15 mouse cellular contexts compared by ENCODE assay signal in the genomic region with DNA sequence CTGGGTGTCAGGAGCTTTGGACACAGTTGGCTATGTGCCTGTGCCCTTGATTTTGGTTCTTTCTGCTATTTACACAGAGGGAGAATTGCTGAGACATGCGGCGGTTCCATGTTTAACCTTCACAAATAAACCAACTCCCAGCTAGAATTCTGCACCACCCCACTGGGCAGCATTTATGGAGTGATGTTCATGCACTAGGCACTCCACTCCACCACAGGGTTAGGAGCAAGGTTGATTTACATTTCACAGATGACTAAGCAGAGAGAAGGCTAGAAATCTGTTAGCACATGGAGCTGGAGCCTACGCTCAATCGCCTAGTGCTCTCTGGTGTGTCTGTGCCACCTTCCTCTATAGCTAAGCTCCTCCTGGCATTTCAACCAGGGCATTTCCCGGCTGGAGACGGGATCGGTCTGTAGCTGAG. TPM values are rescaled to one million over a fixed set of nuclear protein-coding genes. Genes with fewer than 3 reads are reported as not detected.
DNase-seq lines count a peak whose midpoint lies in the region; ATAC-seq and TF ChIP-seq lines count a peak whose summit lies in the region.
"Had no signal": no experiment of that assay in that cellular context is flagged by ENCODE, and none has a peak within 500 bp of the region (broad histone marks: within the 10 kb centered on the region; RNA-seq: fewer than 3 reads in every experiment).

No protein-coding gene starts in this region.

- WGBS in lung, embryonic 15.5 days: 69% methylated on average over 7 of the region's 7 CpGs
- WGBS in thymus, adult 2 months: 97% methylated on average over 7 of the region's 7 CpGs

- DNase-seq in adrenal gland, adult 8-10 months: peak; percentile 3
- no peak for DNase-seq in adrenal gland, postnatal 4 days (ENCODE audit: low spot score in 2 of 2)
- no peak for DNase-seq in lung, postnatal 14 days
- DNase-seq in adrenal gland, postnatal 36 days: peak; percentile 7 to 55
- DNase-seq in cerebellum, postnatal 25 days: peak; percentile 53 to 65
- no peak for DNase-seq in thymus, postnatal 25 days
- no peak for DNase-seq in thymus, adult 2 months
- DNase-seq: embryo, embryonic 11 days; kidney, postnatal 36 days; right cerebral cortex, postnatal 4 days had no signal

- peak overlapping the region; percentile 55; the same call in 1 of the 2 replicates for H3K27ac ChIP-seq in lung, embryonic 15.5 days
- no peak overlapping the region for H3K27ac ChIP-seq in thymus, adult 2 months (ENCODE audit: control insufficient read depth, insufficient read depth, low read length)
- H3K27ac ChIP-seq: limb, embryonic 12.5 days; stomach, embryonic 15.5 days had no signal

- H3K4me1 ChIP-seq in lung, embryonic 15.5 days: peaks cover 5% of the 10 kb centered on the region; the same call in 1 of the 2 replicates
- no peaks in the 10 kb centered on the region for H3K4me1 ChIP-seq in thymus, adult 2 months (replicated peaks; ENCODE audit: control insufficient read depth, insufficient read depth, low read length)
- H3K4me1 ChIP-seq: limb, embryonic 12.5 days; stomach, embryonic 15.5 days had no signal

- H3K9ac ChIP-seq in lung, embryonic 15.5 days: no peak overlapping the region
- H3K9ac ChIP-seq: limb, embryonic 12.5 days; stomach, embryonic 15.5 days had no signal

- no peaks in the 10 kb centered on the region for H3K27me3 ChIP-seq in lung, embryonic 15.5 days
- H3K27me3 ChIP-seq in thymus, adult 2 months (ENCODE audit: control insufficient read depth, insufficient read depth, low read length): no peaks in the 10 kb centered on the region
- H3K27me3 ChIP-seq: limb, embryonic 12.5 days; megakaryocyte, embryonic 14.5 days; stomach, embryonic 15.5 days had no signal

- no peak for ATAC-seq in lung, embryonic 15.5 days (ENCODE audit: borderline replicate concordance, extremely low read depth, low FRiP score, low TSS enrichment)
- ATAC-seq: inflammation-experienced regulatory T-cells, adult 6 months had no signal

- no peak overlapping the region for H3K4me3 ChIP-seq in lung, embryonic 15.5 days
- H3K4me3 ChIP-seq in thymus, adult 2 months (ENCODE audit: control insufficient read depth, insufficient read depth, low read length): no peak overlapping the region
- H3K4me3 ChIP-seq: limb, embryonic 12.5 days; megakaryocyte, embryonic 14.5 days; stomach, embryonic 15.5 days had no signal

- H3K4me2 ChIP-seq in lung, embryonic 15.5 days: no peak overlapping the region
- H3K4me2 ChIP-seq: limb, embryonic 12.5 days; stomach, embryonic 15.5 days had no signal

- no peak for TF ChIP-seq POLR2A in thymus, adult 2 months (IDR thresholded peaks at IDR 0.05; ENCODE audit: control insufficient read depth, extremely low read depth, insufficient read depth, low read length, poor library complexity)

- no peaks in the 10 kb centered on the region for H3K36me3 ChIP-seq in lung, embryonic 15.5 days
- H3K36me3 ChIP-seq in thymus, adult 2 months (ENCODE audit: control insufficient read depth, insufficient read depth, low read length): no peaks in the 10 kb centered on the region
- H3K36me3 ChIP-seq: stomach, embryonic 15.5 days had no signal

- H3K9me3 ChIP-seq in lung, embryonic 15.5 days: no peaks in the 10 kb centered on the region
- H3K9me3 ChIP-seq: limb, embryonic 12.5 days; megakaryocyte, embryonic 14.5 days; stomach, embryonic 15.5 days had no signal

- no peak for TF ChIP-seq CTCF in thymus, adult 2 months (IDR thresholded peaks at IDR 0.05; ENCODE audit: borderline replicate concordance, control insufficient read depth, extremely low read depth, insufficient read depth, low read length, poor library complexity)

RNA-seq across cellular contexts. Expression of a gene that starts 27.7 kb away (rescaled TPM):
- 10 to 100 TPM; 43.1 to 58.7 (median 48.4) TPM for total RNA-seq in adrenal gland, adult 8-10 months (2022)
- total RNA-seq in adrenal gland, postnatal 4 days (2021): 10 to 100 TPM; 31.6 to 41.1 TPM
- polyA plus RNA-seq in lung, embryonic 15.5 days (2015; fragmentation: Nextera tagmentation; extraction: Ambion mirVana): 63.2 and 64.7 TPM in 2 replicates
- 10 to 100 TPM; 40.3 to 45.5 TPM for total RNA-seq in adrenal gland, postnatal 36 days (2021)
- polyA plus RNA-seq in thymus, adult 2 months (2012; rRNA removed): 20.7 and 25.0 TPM in 2 replicates

Comparison
In these comparisons a context has a peak if more than half of its experiments do, and no peak if none do; other contexts are left out.
1. DNase-seq: peak in adrenal gland, adult 8-10 months (single experiment), adrenal gland, postnatal 36 days (2 of 2) and cerebellum, postnatal 25 days (2 of 2); none in adrenal gland, postnatal 4 days (0 of 2), lung, postnatal 14 days (single experiment), thymus, postnatal 25 days (single experiment) and thymus, adult 2 months (single experiment).